Mouse (Mus musculus) liver, embryonic 15.5 days (tissue): ENCODE data around the gene Trim23. TPM values are rescaled to one million over a fixed set of nuclear protein-coding genes. Genes with fewer than 3 reads are reported as not detected.

Experiments used
- ATAC-seq: fragments of 200-750 bp; cut with Nextera tagmentation; 2 replicates; pipeline ENCODE4 v1.8.0; 2017; ENCODE audit warnings: moderate number of reproducible peaks, mild to moderate bottlenecking, moderate library complexity; ENCODE audit not compliant: insufficient read depth
- H3K27ac ChIP-seq: fragments of 300-500 bp; sonication (generic); replicated peaks from 2 replicates; pipeline ENCODE4 v1.5.1; 2015; ENCODE audit warnings: mild to moderate bottlenecking, inconsistent platforms
- H3K27me3 ChIP-seq: fragments of 300-500 bp; sonication (generic); 2 replicates; pipeline ENCODE4 v1.6.1; 2015; ENCODE audit warnings: mild to moderate bottlenecking, inconsistent platforms
- H3K36me3 ChIP-seq: fragments of 300-500 bp; sonication (generic); replicated peaks from 2 replicates; pipeline ENCODE4 v1.6.1; 2015; ENCODE audit warnings: moderate library complexity, mild to moderate bottlenecking, inconsistent platforms
- H3K4me1 ChIP-seq: fragments of 300-500 bp; sonication (generic); replicated peaks from 2 replicates; pipeline ENCODE4 v1.6.1; 2015; ENCODE audit warnings: inconsistent platforms
- H3K4me2 ChIP-seq: fragments of 300-500 bp; sonication (generic); 2 replicates; pipeline ENCODE4 v1.6.1; 2015; ENCODE audit warnings: moderate library complexity, mild to moderate bottlenecking, inconsistent platforms
- H3K4me3 ChIP-seq: fragments of 300-500 bp; sonication (generic); replicated peaks from 2 replicates; pipeline ENCODE4 v1.5.1; 2015; ENCODE audit warnings: mild to moderate bottlenecking, inconsistent platforms
- H3K9ac ChIP-seq: fragments of 300-500 bp; sonication (generic); 2 replicates; pipeline ENCODE4 v1.6.1; 2015; ENCODE audit warnings: moderate library complexity, mild to moderate bottlenecking, inconsistent platforms
- H3K9me3 ChIP-seq: fragments of 300-500 bp; sonication (generic); replicated peaks from 2 replicates; pipeline ENCODE4 v1.6.1; 2016; ENCODE audit warnings: inconsistent platforms
- WGBS: fragments of 180-500 bp; shearing (Covaris S2); methylation state at CpG from one replicate; pipeline ENCODE4 v1.1.7; 2015; ENCODE audit warnings: mixed read lengths; ENCODE audit not compliant: insufficient replicate concordance; 5-methylcytosine and 5-hydroxymethylcytosine counted together
- polyA plus RNA-seq: library from polyadenylated mRNA; unstranded; fragments of >200 nt; fragmentation: Nextera tagmentation; extraction: Ambion mirVana; gene quantifications from 2 replicates; pipeline ENCODE4 v1.2.1, GENCODE M21; 2015

Trim23 gene
- polyA plus RNA-seq, result 8.2 and 9.1 TPM in 2 replicates

- Histone ChIP-seq H3K4me3 (peak within 1 kb of the TSS; percentile 88), H3K27me3 (no peaks in the 10 kb centered on the region), H3K4me1 (peaks cover 19% of the 10 kb centered on the region), H3K9me3 (no peaks in the 10 kb centered on the region), H3K9ac (peak within 1 kb of the TSS; percentile 88), H3K36me3 (peaks cover 33% of the 10 kb centered on the region), H3K27ac (peak within 1 kb of the TSS; percentile 93), H3K4me2 (peak within 1 kb of the TSS; percentile 78)
- WGBS, result under 1% methylated on average over 38 of the region's 38 CpGs
- peak; percentile 98 for ATAC-seq
These were observed at the start of gene Trim23 for GRCm38 (mm10) chr13:104178650-104179121. Gene Trim23, plus strand, starts transcription at chr13:104178797.

- no peak for ATAC-seq
- H3K4me2 ChIP-seq, result no peak overlapping the region
- no peaks in the 10 kb centered on the region for H3K27me3 ChIP-seq
- no peak overlapping the region for H3K4me3 ChIP-seq
- no peaks in the 10 kb centered on the region for H3K9me3 ChIP-seq
- no peaks in the 10 kb centered on the region for H3K36me3 ChIP-seq
- H3K27ac ChIP-seq, result no peak overlapping the region
- 66% methylated on average over 2 of the region's 2 CpGs for WGBS
- H3K4me1 ChIP-seq, result no peaks in the 10 kb centered on the region
- no peak overlapping the region for H3K9ac ChIP-seq
These were observed 46.0 kb upstream of the Trim23 start for GRCm38 (mm10) chr13:104132561-104132960.

- WGBS, result 73% methylated on average over 4 of the region's 4 CpGs
- no peak for ATAC-seq
- H3K4me2 ChIP-seq, result no peak overlapping the region
- H3K36me3 ChIP-seq, result no peaks in the 10 kb centered on the region
- H3K4me1 ChIP-seq, result no peaks in the 10 kb centered on the region
- H3K27ac ChIP-seq, result no peak overlapping the region
- H3K27me3 ChIP-seq, result no peaks in the 10 kb centered on the region
- no peak overlapping the region for H3K4me3 ChIP-seq
- no peak overlapping the region for H3K9ac ChIP-seq
- H3K9me3 ChIP-seq, result no peaks in the 10 kb centered on the region
These were observed 44.0 kb upstream of the Trim23 start for GRCm38 (mm10) chr13:104134510-104135085.

GRCm38 (mm10) chr13:104139369-104140209, 39.0 kb upstream of the Trim23 start:
- Histone ChIP-seq H3K9ac (0 out of 2 replicates have a peak overlapping the region, but pooled peaks have one; percentile 16), H3K9me3 (no peaks in the 10 kb centered on the region), H3K4me1 (no peaks in the 10 kb centered on the region; the same call in 1 of the 2 replicates), H3K4me3 (peak overlapping the region; percentile 36), H3K27me3 (no peaks in the 10 kb centered on the region), H3K4me2 (peak overlapping the region; percentile 57), H3K36me3 (peaks cover 23% of the 10 kb centered on the region), H3K27ac (no peak overlapping the region)
- peak; percentile 37; the same call in 1 of the 2 replicates for ATAC-seq
- 26% methylated on average over 13 of the region's 13 CpGs for whole genome bisulfite sequencing

GRCm38 (mm10) chr13:104144871-104145270, 33.7 kb upstream of the Trim23 start:
- H3K4me3 ChIP-seq, result no peak overlapping the region
- no peaks in the 10 kb centered on the region for H3K9me3 ChIP-seq
- H3K4me1 ChIP-seq, result no peaks in the 10 kb centered on the region
- no peaks in the 10 kb centered on the region for H3K27me3 ChIP-seq
- no peak for ATAC-seq
- H3K36me3 ChIP-seq, result peaks cover 73% of the 10 kb centered on the region
- 87% methylated on average over 9 of the region's 9 CpGs for WGBS
- no peak overlapping the region for H3K9ac ChIP-seq
- no peak overlapping the region for H3K27ac ChIP-seq
- H3K4me2 ChIP-seq, result no peak overlapping the region

GRCm38 (mm10) chr13:104145646-104146045, 33.0 kb upstream of the Trim23 start:
- Histone ChIP-seq H3K9me3 (no peaks in the 10 kb centered on the region), H3K27ac (no peak overlapping the region), H3K9ac (no peak overlapping the region), H3K4me3 (no peak overlapping the region), H3K4me2 (no peak overlapping the region), H3K4me1 (no peaks in the 10 kb centered on the region), H3K27me3 (no peaks in the 10 kb centered on the region), H3K36me3 (peaks cover 69% of the 10 kb centered on the region)
- ATAC-seq, result no peak
- 74% methylated on average over 3 of the region's 3 CpGs for WGBS

GRCm38 (mm10) chr13:104154180-104154579, 24.4 kb upstream of the Trim23 start:
- Histone ChIP-seq H3K4me2 (no peak overlapping the region), H3K4me1 (no peaks in the 10 kb centered on the region), H3K27me3 (no peaks in the 10 kb centered on the region), H3K4me3 (no peak overlapping the region), H3K9ac (no peak overlapping the region), H3K9me3 (no peaks in the 10 kb centered on the region), H3K27ac (no peak overlapping the region), H3K36me3 (peaks cover 47% of the 10 kb centered on the region)
- WGBS, result 89% methylated on average over 5 of the region's 5 CpGs
- no peak for ATAC-seq

GRCm38 (mm10) chr13:104155106-104155505, 23.5 kb upstream of the Trim23 start:
- Histone ChIP-seq H3K27ac (no peak overlapping the region), H3K27me3 (no peaks in the 10 kb centered on the region), H3K36me3 (peaks cover 49% of the 10 kb centered on the region), H3K4me2 (no peak overlapping the region), H3K9me3 (no peaks in the 10 kb centered on the region), H3K9ac (no peak overlapping the region), H3K4me3 (no peak overlapping the region), H3K4me1 (no peaks in the 10 kb centered on the region)
- no peak for ATAC-seq
- WGBS, result 83% methylated on average over 7 of the region's 7 CpGs

GRCm38 (mm10) chr13:104155686-104156085, 22.9 kb upstream of the Trim23 start:
- no peaks in the 10 kb centered on the region for H3K9me3 ChIP-seq
- 82% methylated on average over 1 of the region's 1 CpGs for WGBS
- H3K27me3 ChIP-seq, result no peaks in the 10 kb centered on the region
- no peak overlapping the region for H3K27ac ChIP-seq
- no peak overlapping the region for H3K4me2 ChIP-seq
- no peak for ATAC-seq
- H3K36me3 ChIP-seq, result peaks cover 51% of the 10 kb centered on the region
- H3K9ac ChIP-seq, result no peak overlapping the region
- H3K4me3 ChIP-seq, result no peak overlapping the region
- H3K4me1 ChIP-seq, result no peaks in the 10 kb centered on the region

- Histone ChIP-seq H3K4me3 (no peak overlapping the region), H3K4me2 (no peak overlapping the region), H3K9me3 (no peaks in the 10 kb centered on the region), H3K9ac (no peak overlapping the region), H3K27ac (no peak overlapping the region), H3K4me1 (peaks cover 25% of the 10 kb centered on the region), H3K27me3 (no peaks in the 10 kb centered on the region), H3K36me3 (peaks cover 29% of the 10 kb centered on the region)
- WGBS, result 71% methylated on average over 5 of the region's 5 CpGs
- no peak for ATAC-seq
These were observed 6.9 kb upstream of the Trim23 start for GRCm38 (mm10) chr13:104171711-104172110.

GRCm38 (mm10) chr13:104172498-104172897, 6.1 kb upstream of the Trim23 start:
- Histone ChIP-seq H3K4me3 (no peak overlapping the region), H3K27ac (no peak overlapping the region), H3K27me3 (no peaks in the 10 kb centered on the region), H3K9me3 (no peaks in the 10 kb centered on the region), H3K36me3 (peaks cover 22% of the 10 kb centered on the region), H3K4me2 (no peak overlapping the region), H3K4me1 (peaks cover 29% of the 10 kb centered on the region), H3K9ac (no peak overlapping the region)
- no peak for ATAC-seq
